ENCODE assay signal across 20 mouse cellular contexts in genomic region chr7:126314273-126314672, GRCm38 (mm10). TPM values are rescaled to one million over a fixed set of nuclear protein-coding genes. Genes with fewer than 3 reads are reported as not detected.
A peak's percentile ranks its signal among the peaks of the same experiment; 100 is the strongest.
DNase-seq lines count a peak whose midpoint lies in the region; ATAC-seq and TF ChIP-seq lines count a peak whose summit lies in the region.
"Had no signal": no experiment of that assay in that cellular context is flagged by ENCODE, and none has a peak within 500 bp of the region (broad histone marks: within the 10 kb centered on the region; RNA-seq: fewer than 3 reads in every experiment).

No protein-coding gene starts in this region.

- TF ChIP-seq EP300 in lung, postnatal 0 days (IDR thresholded peaks at IDR 0.05), result no peak

- TF ChIP-seq CTCF in lung, postnatal 0 days (IDR thresholded peaks at IDR 0.05), result no peak

- H3K9me3 ChIP-seq in lung, postnatal 0 days (ENCODE audit: low read length), result no peaks in the 10 kb centered on the region
- H3K9me3 ChIP-seq: embryonic facial prominence, embryonic 13.5 days; forebrain, embryonic 13.5 days; heart, embryonic 15.5 days; hindbrain, embryonic 10.5 days had no signal

- WGBS in lung, postnatal 0 days, result 48% methylated on average over 8 of the region's 8 CpGs

- no peak overlapping the region for H3K4me2 ChIP-seq in lung, postnatal 0 days (replicated peaks; ENCODE audit: low read depth, low read length)
- H3K4me2 ChIP-seq: embryonic facial prominence, embryonic 13.5 days; forebrain, embryonic 13.5 days; heart, embryonic 11.5 days; heart, embryonic 15.5 days; hindbrain, embryonic 14.5 days had no signal

- DNase-seq in lung, postnatal 0 days (ENCODE audit: low spot score), result no peak
- no peak for DNase-seq in lung, postnatal 10 days
- DNase-seq in brain, adult 2 months (ENCODE audit: low read depth, low spot score), result peak; percentile 46
- no peak for DNase-seq in left cerebral cortex, adult 11 months (ENCODE audit: low spot score)
- DNase-seq: adrenal gland, postnatal 10 days; cerebellum, adult 11-12 months; cerebellum, adult 9-10 months; cerebellum, postnatal 25 days; forebrain, postnatal 0 days; gastrocnemius, adult 2 months; gastrocnemius, postnatal 25 days; heart, postnatal 14 days had no signal

- H3K4me1 ChIP-seq in lung, postnatal 0 days (ENCODE audit: insufficient read depth, low read depth, low read length), result no peaks in the 10 kb centered on the region
- H3K4me1 ChIP-seq: embryonic facial prominence, embryonic 13.5 days; forebrain, embryonic 13.5 days; heart, embryonic 15.5 days; hindbrain, embryonic 10.5 days had no signal

- peak; percentile 32; the same call in 1 of the 2 replicates for ATAC-seq in lung, postnatal 0 days
- ATAC-seq in common myeloid progenitor, adult 5-6 weeks (replicated peaks; ENCODE audit: low read depth, poor library complexity, severe bottlenecking), result peak; percentile 69
- ATAC-seq in megakaryocyte progenitor cell, adult 5-6 weeks (replicated peaks; ENCODE audit: poor library complexity), result peak; percentile 69
- ATAC-seq: forebrain, embryonic 13.5 days; forebrain, postnatal 0 days had no signal

- no peak overlapping the region for H3K9ac ChIP-seq in lung, postnatal 0 days (replicated peaks; ENCODE audit: low read depth)
- H3K9ac ChIP-seq: embryonic facial prominence, embryonic 13.5 days; forebrain, embryonic 13.5 days; forebrain, postnatal 0 days; heart, embryonic 15.5 days; hindbrain, embryonic 14.5 days had no signal

- H3K27me3 ChIP-seq in lung, postnatal 0 days (replicated peaks; ENCODE audit: insufficient read depth, low read length), result no peaks in the 10 kb centered on the region
- H3K27me3 ChIP-seq: embryonic facial prominence, embryonic 13.5 days; forebrain, embryonic 13.5 days; heart, embryonic 15.5 days had no signal

- no peak overlapping the region for H3K4me3 ChIP-seq in lung, postnatal 0 days (ENCODE audit: low read depth, low read length)
- H3K4me3 ChIP-seq: embryonic facial prominence, embryonic 13.5 days; forebrain, embryonic 13.5 days; gastrocnemius, adult 2 months; heart, embryonic 15.5 days; hindbrain, embryonic 10.5 days had no signal

- H3K27ac ChIP-seq in lung, postnatal 0 days (ENCODE audit: low read length), result no peak overlapping the region
- H3K27ac ChIP-seq: embryonic facial prominence, embryonic 13.5 days; forebrain, embryonic 13.5 days; gastrocnemius, adult 2 months; heart, embryonic 15.5 days; hindbrain, embryonic 10.5 days; hindbrain, embryonic 14.5 days had no signal

- no peaks in the 10 kb centered on the region for H3K36me3 ChIP-seq in lung, postnatal 0 days (ENCODE audit: insufficient read depth, low read length)
- H3K36me3 ChIP-seq: embryonic facial prominence, embryonic 13.5 days; heart, embryonic 15.5 days; hindbrain, embryonic 10.5 days had no signal

RNA-seq across cellular contexts. Expression of gene Sbk1, which starts 41.9 kb away (rescaled TPM):
- polyA plus RNA-seq in lung, postnatal 0 days (2015; fragmentation: Nextera tagmentation; extraction: Ambion mirVana), result 5.5 and 5.7 TPM in 2 replicates
- total RNA-seq in common myeloid progenitor, adult 5-6 weeks (2017), result 5.2 and 5.7 TPM in 2 replicates
- total RNA-seq in megakaryocyte progenitor cell, adult 5-6 weeks (2015), result 0.95 and 1.7 TPM in 2 replicates
- total RNA-seq in megakaryocyte progenitor cell, adult 5-6 weeks (2017), result 1.5 and 2.0 TPM in 2 replicates

RNA-seq across cellular contexts. Expression of gene Lat, which starts 55.1 kb away (rescaled TPM):
- 1.6 and 1.7 TPM in 2 replicates for polyA plus RNA-seq in lung, postnatal 0 days (2015; fragmentation: Nextera tagmentation; extraction: Ambion mirVana)
- total RNA-seq in common myeloid progenitor, adult 5-6 weeks (2017), result 16.4 and 22.4 TPM in 2 replicates
- 0.35 and 2.8 TPM in 2 replicates for total RNA-seq in megakaryocyte progenitor cell, adult 5-6 weeks (2015)
- 1.0 and 1.6 TPM in 2 replicates for total RNA-seq in megakaryocyte progenitor cell, adult 5-6 weeks (2017)
- total RNA-seq: gastrocnemius, adult 2 months had no signal
